Mouse (Mus musculus) telencephalon, adult 2 months (tissue): ENCODE measurements around the gene Aif1.

Experiments
- DNase-seq: peaks from one replicate; pipeline ENCODE4 v3.0.0-alpha.2; 2011; ENCODE audit warnings: low read depth, low spot score

Aif1 gene

GRCm38 (mm10) chr17:35194844-35195630 is 19.2 kb upstream of the Aif1 start:
- no peak for DNase-seq

- DNase-seq: no peak
Observed at GRCm38 (mm10) chr17:35193881-35194843, 18.3 kb upstream of the Aif1 start, which contains the start of gene Ltb. Gene Ltb, plus strand, starts transcription at chr17:35194439.

- no peak for DNase-seq
Observed at GRCm38 (mm10) chr17:35192924-35193323, 17.1 kb upstream of the Aif1 start.

GRCm38 (mm10) chr17:35191723-35192122 is 15.9 kb upstream of the Aif1 start:
- DNase-seq: no peak

GRCm38 (mm10) chr17:35190096-35190495 is 14.2 kb upstream of the Aif1 start:
- no peak for DNase-seq

GRCm38 (mm10) chr17:35189186-35189585 is 13.3 kb upstream of the Aif1 start:
- no peak for DNase-seq

- no peak for DNase-seq
Observed at GRCm38 (mm10) chr17:35187959-35188610, 12.2 kb upstream of the Aif1 start, which contains the start of gene Lst1. Gene Lst1, minus strand, starts transcription at chr17:35188439.

- no peak for DNase-seq
Observed at GRCm38 (mm10) chr17:35187345-35187744, 11.5 kb upstream of the Aif1 start.

GRCm38 (mm10) chr17:35186681-35187080 is 10.8 kb upstream of the Aif1 start:
- no peak for DNase-seq

- no peak for DNase-seq
Observed at GRCm38 (mm10) chr17:35185639-35186611, 10.1 kb upstream of the Aif1 start.

- no peak for DNase-seq
Observed at GRCm38 (mm10) chr17:35180093-35180492, 4.2 kb upstream of the Aif1 start.

- DNase-seq: no peak
Observed at GRCm38 (mm10) chr17:35178528-35178927, 2.7 kb upstream of the Aif1 start.

- no peak for DNase-seq
Observed at GRCm38 (mm10) chr17:35175382-35175781, 486 bp downstream of the Aif1 start.

- no peak for DNase-seq
Observed at GRCm38 (mm10) chr17:35174201-35174977, 1.5 kb downstream of the Aif1 start.

- DNase-seq: no peak
Observed at GRCm38 (mm10) chr17:35173329-35173728, 2.5 kb downstream of the Aif1 start.

- peak; percentile 69 for DNase-seq
Observed at GRCm38 (mm10) chr17:35172445-35173234, 3.2 kb downstream of the Aif1 start.

GRCm38 (mm10) chr17:35168541-35169207 is 7.2 kb downstream of the Aif1 start:
- DNase-seq: peak; percentile 68

- DNase-seq: no peak
Observed at GRCm38 (mm10) chr17:35167794-35168193, 8.1 kb downstream of the Aif1 start.
